Mouse (Mus musculus): Measurements from ENCODE around the gene Skida1.

Gene Skida1

DNA sequence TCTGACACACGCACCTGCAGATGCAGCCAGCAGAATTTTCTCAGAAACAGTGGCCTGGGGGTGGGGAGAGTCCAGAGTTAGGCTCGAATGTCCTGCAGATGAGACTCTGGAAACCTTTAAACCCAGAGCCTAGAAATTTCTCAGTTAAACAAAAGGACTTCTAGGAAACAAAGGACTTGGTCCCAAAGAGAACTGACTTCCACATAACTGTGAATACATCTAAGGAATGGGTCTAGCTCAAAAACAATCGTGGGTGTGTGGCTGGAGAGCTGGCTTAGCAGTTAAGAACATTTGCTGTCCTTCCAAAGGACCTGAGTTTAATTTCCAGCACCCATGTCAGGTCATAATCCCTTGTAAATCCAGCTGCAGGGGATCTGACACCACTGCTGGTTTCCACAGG lies 33.3 kb downstream of the Skida1 start:
- no peak for DNase-seq (ENCODE audit: low spot score in 2 of 2)

GRCm38 (mm10) chr2:18012866-18013265 lies 36.0 kb downstream of the Skida1 start:
- DNase-seq (ENCODE audit: low spot score in 2 of 2) = no peak

- DNase-seq (ENCODE audit: low spot score in 2 of 2) = no peak
These were observed 37.6 kb downstream of the Skida1 start for GRCm38 (mm10) chr2:18011226-18011625.

DNA sequence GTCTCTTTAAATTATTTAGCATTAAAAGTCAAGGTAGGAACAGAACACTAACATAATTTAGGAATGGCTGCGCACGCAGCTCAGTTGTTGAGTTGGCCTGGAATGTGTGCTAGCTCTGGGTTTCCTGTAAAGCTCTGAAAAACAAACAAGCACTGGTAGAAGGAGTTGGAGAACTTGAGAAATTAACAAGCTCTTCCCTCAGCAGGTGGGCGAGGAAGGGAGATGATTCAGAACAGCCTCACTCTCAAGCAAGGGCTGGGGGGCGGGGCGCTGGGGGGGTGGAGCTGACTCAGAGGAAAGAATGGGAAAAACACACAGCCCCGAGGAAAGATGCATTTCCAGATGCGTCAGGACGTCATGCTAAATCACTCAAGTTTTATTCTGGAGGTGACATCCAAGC lies 43.7 kb downstream of the Skida1 start:
- DNase-seq (ENCODE audit: low spot score in 2 of 2) = no peak

DNA sequence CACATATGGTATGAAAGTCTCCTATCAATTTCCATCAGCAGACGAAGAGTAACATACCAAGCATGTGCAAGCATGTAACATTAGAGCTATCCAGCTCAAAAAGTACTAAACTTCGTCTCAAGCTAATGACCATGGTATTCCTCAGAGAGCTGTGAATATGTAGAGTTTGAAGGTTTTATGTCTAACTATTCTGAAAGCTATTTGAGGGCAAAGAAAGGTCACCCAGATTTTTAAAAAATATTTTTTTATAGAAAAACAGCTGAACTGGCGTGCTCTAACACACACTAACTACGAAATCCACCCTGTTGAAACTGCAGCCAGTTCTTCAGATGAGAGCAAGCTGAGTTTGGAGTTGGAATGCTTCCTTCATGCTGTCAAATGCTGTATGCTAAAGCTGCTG lies 44.6 kb downstream of the Skida1 start:
- no peak for DNase-seq (ENCODE audit: low spot score in 2 of 2)

DNA sequence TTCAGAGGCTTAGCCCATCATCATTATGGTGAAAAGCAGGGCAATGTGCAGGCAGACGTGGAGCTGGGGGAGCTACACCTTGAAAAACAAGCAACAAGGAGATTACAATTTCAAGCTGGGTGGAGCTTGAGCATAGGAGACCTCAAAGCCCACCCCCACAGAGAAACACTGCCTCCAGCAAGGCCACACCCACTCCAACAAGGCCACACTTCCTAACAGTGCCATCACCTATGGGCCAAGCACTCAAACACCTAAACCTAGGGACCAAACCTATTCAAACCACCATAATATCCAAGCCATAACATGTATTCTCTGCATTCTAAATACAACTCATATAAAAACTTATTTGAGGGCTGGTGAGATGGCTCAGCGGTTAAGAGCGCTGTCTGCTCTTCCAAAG lies 46.5 kb downstream of the Skida1 start:
- DNase-seq (ENCODE audit: low spot score in 2 of 2) = no peak

GRCm38 (mm10) chr2:17996858-17997257 lies 52.0 kb downstream of the Skida1 start, which contains the start of gene H2al2a:
Gene H2al2a, minus strand, starts transcription at chr2:17996958.
- DNase-seq (ENCODE audit: low spot score in 2 of 2) = no peak

All from cerebellum, postnatal 4 days (tissue).